Mouse (Mus musculus) embryonic facial prominence, embryonic 10.5 days (tissue): ENCODE results near the gene Xpnpep3. TPM values are rescaled to one million over a fixed set of nuclear protein-coding genes. Genes with fewer than 3 reads are reported as not detected.
"Not testable (repeated sequence)": the region's sequence is repeated elsewhere in the genome, so short reads cannot be mapped to it uniquely, and the experiment has no call there.

Experiments
- DNase-seq: peaks from one replicate; pipeline ENCODE4 v3.0.0-alpha.2; 2017; ENCODE audit warnings: low spot score
- H3K27ac ChIP-seq: fragments of 300-500 bp; sonication (generic); replicated peaks from 2 replicates; pipeline ENCODE4 v1.5.1; 2016; ENCODE audit warnings: mild to moderate bottlenecking
- H3K27me3 ChIP-seq: fragments of 300-500 bp; sonication (generic); replicated peaks from 2 replicates; pipeline ENCODE4 v1.6.1; 2016; ENCODE audit warnings: low read depth, mild to moderate bottlenecking; ENCODE audit not compliant: poor library complexity, severe bottlenecking
- H3K36me3 ChIP-seq: fragments of 300-500 bp; sonication (generic); replicated peaks from 2 replicates; pipeline ENCODE4 v1.6.1; 2016; ENCODE audit warnings: mild to moderate bottlenecking, moderate library complexity
- H3K4me1 ChIP-seq: fragments of 300-500 bp; sonication (generic); 2 replicates; pipeline ENCODE4 v1.6.1; 2016
- H3K4me3 ChIP-seq: fragments of 300-500 bp; sonication (generic); 2 replicates; pipeline ENCODE4 v1.5.1; 2016; ENCODE audit warnings: mild to moderate bottlenecking, moderate library complexity
- H3K9me3 ChIP-seq: fragments of 300-500 bp; sonication (generic); 2 replicates; pipeline ENCODE4 v1.6.1; 2016; ENCODE audit warnings: mild to moderate bottlenecking
- WGBS: fragments of 180-500 bp; shearing (Covaris S2); methylation state at CpG from one replicate; pipeline ENCODE4 v1.1.7; 2016; 5-methylcytosine and 5-hydroxymethylcytosine counted together
- polyA plus RNA-seq: library from polyadenylated mRNA; unstranded; fragments of >200 nt; fragmentation: Nextera tagmentation; extraction: Ambion mirVana; gene quantifications from 2 replicates; pipeline ENCODE4 v1.2.1, GENCODE M21; 2016

Xpnpep3 gene
- polyA plus RNA-seq, 1 experiment from 2014 or later = 13.6 TPM

DNA sequence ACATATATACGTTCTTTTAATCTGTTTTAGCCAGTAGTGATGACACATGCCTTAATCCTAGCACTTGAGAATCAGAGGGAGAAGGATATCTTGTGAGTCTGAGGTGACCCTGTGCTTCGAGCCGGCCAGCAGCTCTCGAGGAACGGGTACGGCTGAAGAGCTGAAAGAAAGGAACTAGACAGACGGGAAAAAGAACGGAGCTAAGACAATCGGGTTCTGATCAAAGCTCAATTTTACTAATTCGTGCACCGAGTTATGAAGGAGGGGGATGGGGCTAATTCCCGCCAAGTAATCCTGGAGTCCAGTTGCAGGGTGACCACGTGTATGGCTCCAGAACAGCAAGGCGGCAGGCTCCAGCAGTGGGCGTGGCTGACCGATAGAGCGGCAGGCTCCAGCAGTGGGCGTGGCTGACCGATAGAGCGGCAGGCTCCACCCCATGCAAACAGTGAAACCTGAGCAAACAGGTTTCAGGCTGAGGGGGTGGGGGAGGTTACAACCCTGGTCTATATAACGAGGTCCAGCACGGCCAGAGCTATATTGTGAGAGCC is 16.9 kb downstream of the Xpnpep3 start:
- Histone ChIP-seq H3K36me3 (peaks cover 11% of the 10 kb centered on the region), H3K27ac (peak overlapping the region; percentile 68), H3K4me3 (peak overlapping the region; percentile 44), H3K4me1 (peaks cover 13% of the 10 kb centered on the region)
- H3K27me3 ChIP-seq, H3K9me3 ChIP-seq: not testable (repeated sequence)
- 10% methylated on average over 22 of the region's 22 CpGs for WGBS
- peak; percentile 86 for DNase-seq

DNA sequence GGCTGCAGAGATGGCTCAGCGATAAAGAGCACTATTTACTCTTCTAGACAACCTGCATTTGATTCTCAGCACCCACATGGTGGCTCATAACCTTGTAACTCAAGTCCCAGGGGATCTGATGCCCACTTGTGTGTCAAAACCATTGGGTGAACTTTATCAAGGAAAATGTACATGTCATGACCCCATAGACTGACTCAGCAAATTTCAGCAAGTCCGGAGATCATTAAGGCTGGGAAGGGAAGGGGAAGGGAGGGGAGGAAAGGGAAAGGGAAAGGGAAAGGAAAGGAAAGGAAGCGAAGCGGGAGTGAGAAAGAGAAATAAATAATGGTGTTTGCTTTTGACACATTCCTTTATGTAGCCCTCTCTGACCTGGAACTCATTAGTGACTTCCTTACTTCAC is 18.1 kb downstream of the Xpnpep3 start:
- Histone ChIP-seq H3K27ac (no peak overlapping the region), H3K9me3 (no peaks in the 10 kb centered on the region), H3K36me3 (peaks cover 11% of the 10 kb centered on the region), H3K4me3 (no peak overlapping the region), H3K27me3 (no peaks in the 10 kb centered on the region), H3K4me1 (peaks cover 13% of the 10 kb centered on the region)
- no peak for DNase-seq
- WGBS = 91% methylated on average over 4 of the region's 4 CpGs

DNA sequence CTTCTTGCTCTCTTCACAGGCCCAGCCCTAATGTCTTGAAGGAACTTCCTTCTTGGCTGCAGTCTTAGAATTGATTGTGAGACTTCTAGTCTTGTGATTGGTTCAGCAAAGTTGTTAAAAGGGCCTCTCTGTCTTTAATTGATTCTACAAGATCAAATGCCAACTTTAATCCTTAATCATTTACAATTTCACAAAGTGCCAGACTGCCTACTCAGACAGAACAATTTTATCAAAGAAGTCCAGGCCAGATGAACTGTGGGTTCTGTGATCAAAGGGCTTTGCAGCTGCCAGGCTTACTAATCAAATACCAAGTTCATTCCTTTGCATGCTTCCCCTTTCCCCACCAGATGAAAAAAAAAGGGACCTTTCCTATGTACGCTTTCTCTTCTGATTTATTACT is 21.5 kb downstream of the Xpnpep3 start:
- 88% methylated on average over 1 of the region's 1 CpGs for WGBS
- H3K36me3 ChIP-seq = peaks cover 16% of the 10 kb centered on the region
- no peaks in the 10 kb centered on the region for H3K9me3 ChIP-seq
- no peak overlapping the region for H3K4me3 ChIP-seq
- H3K27me3 ChIP-seq = no peaks in the 10 kb centered on the region
- DNase-seq = no peak
- H3K4me1 ChIP-seq = peaks cover 10% of the 10 kb centered on the region
- H3K27ac ChIP-seq = no peak overlapping the region

DNA sequence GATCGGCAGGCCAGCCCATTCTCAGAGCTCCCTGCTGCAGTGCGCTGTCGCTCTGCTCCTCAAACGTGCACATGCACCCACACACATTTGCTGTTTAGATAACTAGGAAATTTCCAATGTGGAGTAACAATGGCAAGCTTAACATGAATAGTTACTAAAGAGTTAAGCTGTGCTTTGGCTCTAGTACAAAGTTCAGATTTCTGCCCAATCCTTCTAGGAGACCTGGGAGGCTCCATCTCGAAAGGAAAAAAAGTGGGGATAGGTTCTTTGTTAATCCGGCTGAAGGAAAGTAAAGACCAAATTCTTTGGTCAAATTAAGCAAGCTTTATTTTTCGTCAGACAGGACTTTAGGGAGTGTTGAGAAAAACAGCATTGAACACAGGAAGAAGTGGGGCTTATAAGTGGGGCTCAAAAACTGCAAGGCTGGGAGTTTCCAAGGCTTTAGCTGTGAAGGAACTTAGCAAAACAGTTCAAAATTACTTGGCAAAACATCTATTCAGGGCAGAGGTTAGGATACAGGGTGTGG is 22.3 kb downstream of the Xpnpep3 start:
- Histone ChIP-seq H3K9me3 (no peaks in the 10 kb centered on the region), H3K4me3 (no peak overlapping the region), H3K27ac (no peak overlapping the region), H3K4me1 (0 out of 2 replicates have a peak, but pooled peaks cover 4% of the 10 kb centered on the region), H3K27me3 (no peaks in the 10 kb centered on the region), H3K36me3 (peaks cover 18% of the 10 kb centered on the region)
- 87% methylated on average over 7 of the region's 7 CpGs for WGBS
- DNase-seq = no peak

DNA sequence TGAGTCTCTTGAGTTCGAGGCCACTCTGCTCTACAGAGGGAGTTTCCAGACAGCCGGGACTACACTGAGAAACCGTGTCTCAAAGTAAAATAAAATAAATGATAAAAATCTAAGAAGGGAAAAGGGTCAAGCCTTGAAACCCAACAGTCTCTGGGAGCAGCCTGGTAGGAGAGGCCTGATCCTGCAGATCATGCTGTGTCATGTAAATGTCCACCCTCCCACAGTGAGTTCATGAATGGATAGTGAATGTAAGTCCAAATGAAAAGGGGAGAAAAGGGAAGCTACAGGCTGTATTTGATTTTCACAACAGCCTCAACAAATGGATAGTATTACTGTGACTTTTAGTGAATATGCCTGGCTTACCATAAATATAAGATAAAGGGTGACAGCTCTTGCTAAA is 25.4 kb downstream of the Xpnpep3 start:
- Histone ChIP-seq H3K4me3 (no peak overlapping the region), H3K4me1 (no peaks in the 10 kb centered on the region), H3K9me3 (no peaks in the 10 kb centered on the region), H3K27me3 (no peaks in the 10 kb centered on the region), H3K27ac (no peak overlapping the region), H3K36me3 (peaks cover 28% of the 10 kb centered on the region)
- WGBS = 85% methylated on average over 3 of the region's 3 CpGs
- DNase-seq = no peak

DNA sequence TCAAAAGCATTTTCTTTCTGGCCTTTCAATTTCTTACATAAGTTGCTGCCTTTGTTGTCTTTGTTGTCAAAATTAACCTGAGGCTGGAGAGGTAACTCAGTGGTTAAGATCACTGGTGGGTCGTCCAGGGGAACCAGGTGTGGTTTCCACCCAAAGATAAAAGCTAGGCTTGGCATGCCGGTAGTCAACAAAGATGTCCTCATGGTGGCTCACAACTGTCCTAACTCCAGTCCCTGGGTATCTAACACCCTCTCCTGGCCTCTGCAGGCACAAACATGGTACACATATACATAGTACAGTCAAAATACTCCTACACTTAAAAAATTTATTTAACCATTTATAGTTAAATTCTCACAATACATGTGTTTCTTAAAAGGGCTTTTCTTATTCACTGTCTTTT is 28.0 kb downstream of the Xpnpep3 start:
- Histone ChIP-seq H3K9me3 (no peaks in the 10 kb centered on the region), H3K27me3 (no peaks in the 10 kb centered on the region), H3K36me3 (peaks cover 49% of the 10 kb centered on the region), H3K4me1 (no peaks in the 10 kb centered on the region), H3K27ac (no peak overlapping the region), H3K4me3 (no peak overlapping the region)
- no peak for DNase-seq
- WGBS = 94% methylated on average over 2 of the region's 2 CpGs

DNA sequence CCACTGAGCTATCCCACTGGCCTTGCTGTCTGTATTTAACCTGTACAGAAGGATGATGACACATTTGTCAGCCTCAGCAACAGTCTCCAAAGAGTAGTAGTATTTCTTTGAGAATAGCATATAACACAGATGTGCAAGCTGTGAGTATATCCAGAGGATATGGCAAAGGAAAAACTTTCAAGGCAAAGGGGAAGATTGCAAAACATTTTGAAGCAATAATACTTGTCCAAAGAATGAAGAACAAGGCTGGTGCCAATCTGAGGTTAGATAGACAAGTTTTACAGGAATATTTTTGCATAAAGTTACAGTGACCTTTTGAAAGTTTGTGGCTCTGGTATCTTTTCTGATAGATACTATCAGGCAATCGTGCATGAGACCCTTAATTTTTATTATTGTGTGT is 31.3 kb downstream of the Xpnpep3 start:
- Histone ChIP-seq H3K27ac (no peak overlapping the region), H3K36me3 (peaks cover 52% of the 10 kb centered on the region), H3K4me1 (no peaks in the 10 kb centered on the region), H3K4me3 (no peak overlapping the region), H3K27me3 (no peaks in the 10 kb centered on the region), H3K9me3 (no peaks in the 10 kb centered on the region)
- WGBS = 95% methylated on average over 1 of the region's 1 CpGs
- no peak for DNase-seq

DNA sequence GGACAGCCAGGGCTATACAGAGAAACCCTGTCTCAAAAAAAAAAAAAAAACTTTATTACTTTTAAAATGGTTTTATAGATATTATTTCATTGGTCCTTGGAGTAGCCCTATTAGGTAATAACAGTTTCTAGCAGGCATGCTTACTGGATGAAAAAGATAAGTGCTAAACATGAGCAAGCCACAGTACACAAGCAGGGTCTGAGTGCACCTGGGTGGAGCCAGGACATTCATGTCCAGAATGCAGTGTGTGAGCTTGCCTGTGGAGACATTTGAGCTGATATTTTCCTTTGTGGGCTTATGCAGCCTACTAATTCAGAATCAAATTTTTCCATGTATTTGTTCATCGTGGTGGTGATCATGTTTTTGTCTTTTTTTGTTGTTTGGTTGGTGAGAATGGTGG is 38.4 kb downstream of the Xpnpep3 start:
- Histone ChIP-seq H3K36me3 (peaks cover 43% of the 10 kb centered on the region), H3K27me3 (no peaks in the 10 kb centered on the region), H3K4me1 (no peaks in the 10 kb centered on the region), H3K4me3 (no peak overlapping the region), H3K27ac (no peak overlapping the region), H3K9me3 (no peaks in the 10 kb centered on the region)
- no peak for DNase-seq
- 98% methylated on average over 1 of the region's 1 CpGs for WGBS

DNA sequence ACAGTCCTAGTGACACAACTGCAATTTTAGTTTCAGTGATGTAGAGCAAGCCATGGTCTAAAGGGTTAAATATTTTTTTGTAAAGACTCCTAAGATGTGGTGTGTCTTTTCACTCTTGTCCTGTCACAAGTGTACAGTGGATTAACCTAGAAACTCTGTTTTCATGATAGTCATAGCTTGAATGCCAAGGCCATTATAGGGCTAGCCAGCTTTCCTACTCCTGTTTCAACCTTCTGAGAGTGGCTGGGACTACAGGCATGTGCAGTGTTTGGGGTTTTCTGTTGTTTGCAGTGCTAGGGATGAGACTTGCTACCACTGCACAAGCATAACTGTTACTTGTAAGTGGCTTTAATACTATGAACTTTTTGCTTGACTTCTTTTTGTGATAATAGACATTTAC is 39.3 kb downstream of the Xpnpep3 start:
- no peaks in the 10 kb centered on the region for H3K9me3 ChIP-seq
- peaks cover 51% of the 10 kb centered on the region for H3K36me3 ChIP-seq
- no peaks in the 10 kb centered on the region for H3K4me1 ChIP-seq
- H3K27ac ChIP-seq = no peak overlapping the region
- H3K27me3 ChIP-seq = no peaks in the 10 kb centered on the region
- no peak for DNase-seq
- no peak overlapping the region for H3K4me3 ChIP-seq

DNA sequence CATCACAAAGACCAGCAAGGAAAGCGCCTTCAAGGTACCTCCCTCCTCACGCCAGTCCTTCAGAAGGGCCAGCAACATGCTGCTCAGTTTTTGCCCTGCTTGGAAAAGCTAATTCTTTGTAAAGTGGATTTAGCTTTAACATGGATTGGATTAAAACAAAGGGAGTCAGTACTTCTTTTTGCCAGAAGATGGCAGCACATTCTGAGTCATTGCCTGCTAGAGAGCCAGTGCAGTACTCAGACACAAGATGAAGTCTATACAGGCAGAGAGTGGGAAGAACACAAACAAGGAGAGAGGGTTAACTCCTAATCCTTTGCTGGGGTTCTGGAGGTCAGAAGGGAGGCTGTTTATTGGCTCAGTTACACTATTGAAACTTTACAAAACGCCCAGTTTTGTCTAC is 48.5 kb downstream of the Xpnpep3 start:
- H3K9me3 ChIP-seq = no peaks in the 10 kb centered on the region
- H3K4me1 ChIP-seq = no peaks in the 10 kb centered on the region
- H3K36me3 ChIP-seq = peaks cover 77% of the 10 kb centered on the region
- no peak overlapping the region for H3K27ac ChIP-seq
- no peaks in the 10 kb centered on the region for H3K27me3 ChIP-seq
- WGBS = 61% methylated on average over 3 of the region's 3 CpGs
- no peak overlapping the region; the same call in 1 of the 2 replicates for H3K4me3 ChIP-seq
- peak; percentile 37 for DNase-seq

DNA sequence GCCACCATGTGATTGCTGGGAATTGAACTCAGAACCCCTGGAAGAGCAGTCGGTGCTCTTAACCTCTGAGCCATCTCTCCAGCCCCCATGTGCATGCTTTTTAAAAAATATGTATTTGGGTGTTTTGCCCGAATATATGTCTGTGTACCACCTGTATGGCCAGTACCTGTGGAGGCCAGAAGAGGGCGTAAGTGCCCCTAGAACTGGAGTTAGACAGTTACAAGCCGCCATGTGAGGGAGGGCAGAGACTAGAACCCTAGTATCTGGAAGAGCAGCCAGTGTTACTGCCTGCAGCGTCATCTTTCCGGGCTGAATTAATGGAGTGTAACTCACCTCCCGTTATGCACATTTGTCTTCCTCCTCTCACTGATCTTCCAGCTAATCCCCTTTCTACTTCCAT is 61.6 kb downstream of the Xpnpep3 start:
- no peak for DNase-seq
- H3K9me3 ChIP-seq = peaks cover 8% of the 10 kb centered on the region; the same call in 1 of the 2 replicates
- 84% methylated on average over 7 of the region's 7 CpGs for WGBS
- no peaks in the 10 kb centered on the region for H3K27me3 ChIP-seq
- H3K4me1 ChIP-seq = peaks cover 10% of the 10 kb centered on the region
- peaks cover 28% of the 10 kb centered on the region for H3K36me3 ChIP-seq
- no peak overlapping the region for H3K27ac ChIP-seq
- no peak overlapping the region for H3K4me3 ChIP-seq

DNA sequence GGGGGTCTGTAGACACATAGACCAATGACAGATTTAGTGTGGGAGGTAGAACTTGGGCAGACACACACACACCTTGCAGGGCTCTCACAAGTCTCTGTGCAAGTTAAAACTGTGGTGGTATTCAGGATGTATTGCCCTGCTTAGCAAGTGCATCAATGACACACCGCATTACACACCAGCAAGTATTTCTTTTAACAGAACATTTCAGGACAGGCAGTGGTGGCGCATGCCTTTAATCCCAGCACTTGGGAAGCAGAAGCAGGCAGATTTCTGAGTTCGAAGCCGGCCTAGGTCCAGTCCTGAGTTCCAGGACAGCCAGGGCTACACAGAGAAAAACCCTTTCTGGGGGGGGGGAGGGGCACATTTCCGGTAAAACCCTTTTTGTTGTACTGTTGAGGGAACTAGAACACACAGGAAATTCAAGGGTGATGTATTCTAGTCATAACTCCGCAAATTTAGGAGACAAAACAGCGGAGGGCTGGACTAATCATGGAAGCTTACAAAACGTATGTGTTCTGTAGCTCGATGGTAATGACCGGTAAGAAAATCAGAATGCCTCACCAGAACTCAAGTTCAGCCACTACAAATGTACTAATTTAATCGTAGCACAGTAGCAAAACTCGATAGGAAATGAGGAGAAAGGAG is 65.2 kb downstream of the Xpnpep3 start:
- WGBS = 80% methylated on average over 12 of the region's 12 CpGs
- Histone ChIP-seq H3K9me3 (peaks cover 8% of the 10 kb centered on the region; the same call in 1 of the 2 replicates), H3K4me3 (peak overlapping the region; percentile 79), H3K4me1 (peaks cover 20% of the 10 kb centered on the region), H3K36me3 (peaks cover 36% of the 10 kb centered on the region), H3K27me3 (no peaks in the 10 kb centered on the region), H3K27ac (peak overlapping the region; percentile 93)
- DNase-seq = no peak
